Mouse (Mus musculus) embryo, embryonic 9.5 days (tissue): Measurements from ENCODE around the gene Tec.

Source experiments
- DNase-seq: peaks from one replicate; pipeline ENCODE4 v3.0.0-alpha.2; 2017; ENCODE audit errors: extremely low spot score

The Tec gene

DNA sequence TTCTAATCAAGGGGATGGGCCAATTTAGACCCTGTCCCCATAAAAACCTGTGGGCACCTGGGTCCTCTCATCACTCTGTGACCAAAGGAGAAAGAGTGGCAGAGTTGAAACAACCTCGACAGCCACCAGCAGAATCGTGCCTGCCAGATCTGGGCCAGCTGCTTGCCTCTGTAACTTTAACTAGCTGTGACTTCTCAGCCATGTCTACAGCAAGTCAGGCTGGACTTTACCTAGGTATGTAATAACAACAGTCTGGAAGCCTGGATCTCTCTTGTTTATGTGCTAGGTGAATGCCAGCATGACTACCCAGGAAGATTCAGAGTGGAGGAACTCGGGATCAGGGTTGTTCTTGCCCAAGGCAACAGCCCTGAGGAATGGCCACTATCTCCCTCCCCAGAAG lies 83.6 kb downstream of the Tec start:
- DNase-seq = no peak

DNA sequence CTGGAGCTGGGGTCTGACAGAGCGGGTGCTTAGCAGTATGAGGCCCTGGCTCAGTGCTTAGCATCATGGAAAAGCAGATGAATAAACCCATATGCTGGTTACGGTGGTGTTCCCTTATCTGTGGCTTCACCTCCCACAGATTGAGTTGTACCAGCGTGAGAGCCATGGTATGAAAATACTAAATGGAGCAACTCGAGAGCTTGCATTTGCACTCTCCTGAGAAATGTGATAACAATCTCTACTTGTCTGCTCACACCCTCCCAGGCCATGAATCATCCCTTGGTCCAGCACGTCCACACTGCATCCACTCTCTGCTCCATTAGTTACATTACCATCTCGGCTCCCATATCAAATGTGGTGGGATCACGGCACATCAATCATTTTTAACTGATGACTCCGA lies 84.3 kb downstream of the Tec start:
- DNase-seq = no peak

DNA sequence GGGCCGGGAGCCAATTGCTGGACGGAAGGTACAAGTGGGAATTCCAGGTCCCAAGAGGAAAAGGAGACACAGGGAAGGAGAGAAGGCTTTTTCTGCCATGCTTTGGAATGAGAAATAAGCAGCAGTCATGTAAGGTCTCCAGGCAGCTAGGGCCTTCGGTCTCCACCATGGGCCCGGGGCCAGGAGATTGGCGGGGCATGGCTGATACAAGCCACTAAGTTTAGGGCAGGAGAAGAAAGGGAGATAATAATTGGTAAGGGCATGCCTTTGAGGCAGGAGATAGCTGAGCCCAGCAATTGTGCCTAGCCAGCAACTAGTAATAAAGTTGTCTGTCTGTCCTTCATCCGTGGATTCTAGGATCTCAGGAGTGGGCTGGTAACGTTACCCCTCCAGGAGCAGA lies 85.2 kb downstream of the Tec start:
- no peak for DNase-seq

- no peak for DNase-seq
These were observed 86.5 kb downstream of the Tec start for GRCm38 (mm10) chr5:72781776-72782175.

DNA sequence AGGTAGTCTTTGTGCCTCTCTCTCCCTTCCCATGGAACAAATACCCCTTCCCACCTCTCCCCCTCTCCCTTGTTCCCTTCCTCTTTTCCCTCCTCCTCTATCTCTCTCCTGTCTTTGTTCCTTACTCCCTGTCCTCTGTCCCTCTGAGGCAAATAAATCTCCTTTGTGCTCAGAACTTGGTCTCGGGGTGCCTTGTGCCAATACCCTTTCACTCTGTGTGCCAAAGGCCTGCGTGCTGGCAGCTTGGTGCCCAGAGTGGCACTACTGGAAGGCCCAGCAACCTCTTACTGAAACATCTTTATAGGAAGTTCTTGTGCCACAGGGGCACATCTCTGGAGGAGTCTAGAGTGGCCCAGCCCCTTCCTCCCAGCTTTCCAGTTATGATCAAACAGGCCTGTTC lies 91.7 kb downstream of the Tec start:
- no peak for DNase-seq

- no peak for DNase-seq
These were observed 92.2 kb downstream of the Tec start for GRCm38 (mm10) chr5:72776127-72776526.

DNA sequence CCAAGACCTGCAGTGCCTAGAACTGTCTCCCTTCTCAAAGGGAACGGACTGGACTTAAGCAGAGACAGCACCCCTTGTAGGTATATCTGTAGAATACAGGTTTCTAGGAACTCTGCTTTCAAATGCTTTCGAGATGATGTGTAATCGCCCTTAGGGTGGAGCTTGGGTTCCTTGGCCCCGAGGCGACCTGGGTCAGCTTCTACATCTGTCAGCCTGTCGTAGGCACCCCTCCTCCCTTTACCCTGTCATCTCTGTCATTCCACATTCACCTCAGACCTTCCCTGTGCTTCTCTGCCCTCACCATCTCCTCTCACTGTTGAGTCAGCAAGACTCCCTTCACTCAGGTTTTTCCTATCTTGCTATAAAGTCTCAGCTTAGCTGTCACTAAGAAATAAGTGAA lies 98.4 kb downstream of the Tec start:
- DNase-seq = no peak

DNA sequence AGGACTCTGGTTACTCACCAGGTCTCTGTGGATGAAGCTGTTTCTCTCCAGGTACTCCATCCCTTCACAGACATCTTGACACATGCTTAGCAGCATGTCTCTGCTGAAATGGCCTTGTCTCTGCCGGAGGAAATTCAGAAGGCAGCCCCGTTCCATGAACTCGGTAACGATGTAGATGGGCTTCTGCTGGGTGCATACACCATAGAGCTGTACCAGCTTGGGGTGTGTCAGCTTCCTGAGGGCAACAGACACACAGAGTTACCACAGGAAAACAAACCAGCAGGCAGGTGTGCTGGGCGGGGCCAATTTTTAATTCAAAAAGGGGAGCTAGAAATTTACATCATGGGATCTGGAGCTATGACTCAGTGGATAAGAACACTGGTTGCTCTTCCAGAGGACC lies 104.7 kb downstream of the Tec start:
- DNase-seq = no peak

GRCm38 (mm10) chr5:72763025-72763424 lies 105.3 kb downstream of the Tec start:
- no peak for DNase-seq

DNA sequence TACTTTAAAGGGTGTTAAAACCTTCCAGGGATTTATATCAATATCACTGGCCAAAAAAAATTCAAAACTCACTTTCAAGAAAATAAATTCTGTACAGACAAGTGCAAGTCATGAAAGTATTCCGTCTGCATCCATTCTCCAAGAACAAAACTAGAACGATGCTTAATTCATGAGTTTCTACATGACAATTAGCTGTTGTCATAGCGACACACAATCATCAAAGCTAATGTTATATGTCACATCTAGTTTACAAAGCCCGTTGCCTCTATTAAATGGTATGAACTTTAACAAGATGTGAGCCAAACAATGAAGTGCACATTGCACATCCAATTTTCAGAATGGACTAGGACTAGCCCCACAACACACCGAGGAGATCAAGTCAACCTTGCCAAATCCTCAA lies 106.5 kb downstream of the Tec start:
- no peak for DNase-seq

GRCm38 (mm10) chr5:72761237-72761636 lies 107.0 kb downstream of the Tec start:
- no peak for DNase-seq

DNA sequence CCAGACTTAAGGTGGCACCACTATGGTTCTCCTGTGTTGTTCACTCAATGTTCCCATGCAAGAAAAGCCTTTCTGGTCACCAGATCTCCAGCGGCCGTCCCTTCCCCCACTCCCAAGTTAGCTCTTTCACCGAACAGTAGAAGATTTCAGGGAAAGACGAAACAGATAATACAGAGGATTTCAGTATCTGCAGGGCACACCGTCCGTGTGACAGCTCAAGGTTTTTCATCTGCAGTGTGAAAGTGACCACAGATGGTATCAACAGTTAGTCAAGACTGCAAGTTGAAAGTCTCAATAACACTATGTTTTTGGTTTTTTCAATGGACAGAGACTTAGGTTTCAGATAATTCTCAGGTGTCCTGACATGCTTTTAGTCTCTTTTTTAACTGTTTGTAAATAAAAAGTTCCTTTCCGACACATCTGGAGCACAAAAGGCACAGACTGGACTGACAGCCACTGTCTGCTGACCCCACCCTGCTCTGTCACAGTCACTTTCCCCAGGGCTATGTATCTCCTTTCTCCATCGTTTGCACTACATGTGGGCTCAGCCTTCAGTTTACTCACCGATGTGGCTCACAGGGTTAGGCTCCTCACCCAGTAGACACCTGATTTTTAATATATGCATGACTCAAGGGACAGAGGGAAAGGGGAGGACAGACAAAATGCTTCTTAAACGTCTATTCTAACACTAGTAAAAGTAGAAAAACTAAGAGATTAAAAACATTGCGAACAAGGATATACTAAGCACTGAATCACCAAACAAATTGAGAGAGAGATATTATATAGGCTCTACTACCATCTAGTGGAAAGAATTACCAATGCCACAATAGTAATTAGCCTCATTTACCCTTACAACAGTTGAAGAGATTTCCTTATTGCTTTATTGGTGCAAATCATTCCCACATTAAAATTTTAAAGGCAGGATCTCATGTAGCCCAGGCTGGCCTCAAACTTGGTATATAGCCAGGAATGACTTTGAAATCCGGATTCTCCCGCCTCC lies 109.1 kb downstream of the Tec start:
- DNase-seq = no peak

DNA sequence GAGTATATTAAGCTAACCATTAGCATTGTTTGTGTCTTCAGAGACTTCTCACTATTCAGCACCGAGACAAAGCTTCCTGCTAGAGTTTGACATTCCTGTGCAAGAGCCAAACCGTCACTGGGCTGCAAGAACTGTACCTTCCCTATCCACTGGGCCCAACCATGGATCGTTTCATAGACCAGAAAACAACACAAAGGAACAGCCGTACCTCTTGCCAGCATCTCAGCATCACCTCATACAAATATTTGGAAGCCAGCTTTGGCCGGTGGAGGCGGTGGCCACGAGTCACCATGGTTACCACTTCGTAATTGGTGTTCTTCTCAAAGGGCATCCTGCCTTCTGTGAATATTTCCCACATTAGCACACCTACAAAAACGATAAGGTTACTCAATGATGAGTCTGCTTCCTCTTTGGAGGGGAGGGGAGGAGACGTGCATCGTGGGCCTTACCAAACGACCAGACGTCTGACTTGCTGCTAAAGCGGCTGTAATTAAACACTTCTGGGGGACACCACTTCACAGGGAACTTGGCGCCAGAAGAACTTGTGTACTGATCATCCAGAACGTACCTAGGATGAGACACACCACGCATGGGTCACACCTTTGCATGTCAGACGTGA lies 111.0 kb downstream of the Tec start:
- no peak for DNase-seq

GRCm38 (mm10) chr5:72755941-72756340 lies 112.3 kb downstream of the Tec start:
- DNase-seq = no peak

GRCm38 (mm10) chr5:72755035-72755434 lies 113.2 kb downstream of the Tec start:
- DNase-seq = no peak

DNA sequence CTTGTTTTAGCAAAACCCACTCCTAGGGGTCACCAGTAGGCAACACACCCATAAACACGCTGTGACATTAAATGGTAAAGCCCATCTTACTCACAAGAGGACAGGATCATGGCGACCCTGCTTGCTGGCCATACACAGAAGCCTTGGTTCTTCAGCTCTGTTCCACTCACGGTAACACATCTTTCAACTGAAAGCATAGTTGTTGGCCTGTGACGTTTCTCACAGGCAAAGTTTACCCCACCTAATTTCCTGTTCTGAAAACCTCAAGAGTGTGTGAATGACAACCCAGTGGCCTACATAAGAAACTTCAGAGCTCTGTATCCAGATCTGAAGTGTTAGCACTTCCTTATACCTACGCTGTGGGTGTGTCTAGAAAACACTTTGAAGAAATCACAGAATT lies 115.7 kb downstream of the Tec start, which contains the start of gene Txk:
Gene Txk (minus strand): TSS at position 193 of the 400 bp plus-strand sequence.
- no peak for DNase-seq

- DNase-seq = no peak
These were observed 117.1 kb downstream of the Tec start for GRCm38 (mm10) chr5:72751056-72751758.

- DNase-seq = no peak
These were observed 118.1 kb downstream of the Tec start for GRCm38 (mm10) chr5:72750226-72750625.

DNA sequence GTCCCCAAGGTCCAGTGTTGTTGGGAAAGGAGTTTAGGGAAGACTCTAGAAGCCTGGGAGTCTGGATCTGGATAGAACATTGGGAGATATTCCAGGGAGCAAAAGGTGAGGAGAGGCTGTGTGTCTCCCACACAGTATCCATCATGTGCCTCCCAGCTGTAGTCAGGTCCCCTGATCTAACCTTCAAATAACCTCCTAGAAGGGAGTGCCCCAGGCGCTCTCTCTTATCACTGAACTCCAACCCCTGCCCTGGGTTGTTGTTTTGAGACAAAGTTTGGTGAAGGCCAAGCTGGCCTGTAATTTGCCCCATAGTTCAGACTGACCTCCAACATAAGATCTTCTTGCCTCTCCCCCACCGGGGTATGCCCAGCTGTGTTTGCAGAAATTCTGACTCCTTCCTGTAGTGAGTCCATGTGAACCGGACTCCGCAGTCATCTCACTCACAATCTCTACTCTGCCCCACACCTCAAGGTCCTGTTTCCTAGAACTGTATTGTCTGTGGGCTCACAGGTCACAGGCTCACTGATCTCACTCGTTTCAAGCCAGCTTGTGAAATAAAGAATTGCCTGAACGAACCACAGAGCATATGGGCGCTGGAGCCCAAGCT lies 119.5 kb downstream of the Tec start:
- no peak for DNase-seq

GRCm38 (mm10) chr5:72747384-72747783 lies 120.9 kb downstream of the Tec start:
- no peak for DNase-seq

DNA sequence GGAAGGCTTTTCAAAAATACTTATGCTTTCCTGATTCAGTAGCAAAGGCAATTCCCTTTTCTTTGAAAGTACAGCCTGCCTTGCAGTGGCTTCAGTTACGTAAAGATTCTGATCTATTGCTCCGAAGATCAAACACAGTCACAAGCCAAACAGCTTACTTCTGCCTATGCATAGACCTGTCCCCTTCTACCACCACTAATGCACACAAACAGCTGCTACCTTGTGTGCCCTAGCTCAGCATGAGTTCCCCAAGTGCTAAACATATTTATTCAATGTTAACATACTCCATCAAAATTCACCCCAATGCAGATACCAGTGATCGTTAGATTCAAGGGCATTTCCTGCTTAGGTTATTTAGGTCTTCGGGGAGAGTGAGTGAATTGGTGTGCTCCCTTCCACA lies 121.8 kb downstream of the Tec start:
- DNase-seq = no peak

DNA sequence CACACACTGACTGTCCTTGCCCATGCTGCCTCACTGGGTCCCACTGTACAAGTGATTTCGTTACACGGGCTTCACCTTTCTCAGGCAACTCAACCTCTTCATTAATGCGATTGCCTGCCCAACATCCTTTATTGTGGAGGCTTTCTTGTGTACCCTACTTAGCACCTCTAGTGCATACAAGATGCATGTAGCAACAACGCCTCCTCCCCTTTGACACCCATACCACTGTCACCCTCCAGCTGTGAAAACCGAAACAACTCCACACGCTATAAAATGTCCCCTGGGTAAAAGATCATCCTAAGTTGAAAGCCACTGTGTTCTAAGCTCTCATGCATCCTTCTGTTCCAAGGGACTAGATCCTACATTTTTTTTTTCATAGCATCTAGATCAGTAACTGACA lies 125.2 kb downstream of the Tec start:
- no peak for DNase-seq
